Mouse (Mus musculus) bone marrow macrophage, adult 2 months (primary cell): ENCODE measurements around the gene Rbp1. TPM values are rescaled to one million over a fixed set of nuclear protein-coding genes. Genes with fewer than 3 reads are reported as not detected.

Source experiments
- H3K27ac ChIP-seq: 2 replicates; pipeline ENCODE4 v1.5.1; 2012; ENCODE audit warnings: low read depth, low read length; ENCODE audit not compliant: insufficient read depth
- H3K4me1 ChIP-seq: 2 replicates; pipeline ENCODE4 v1.6.1; 2012; ENCODE audit warnings: low read length; ENCODE audit not compliant: control insufficient read depth, insufficient read depth
- H3K4me3 ChIP-seq: 2 replicates; pipeline ENCODE4 v1.5.1; 2012; ENCODE audit warnings: mild to moderate bottlenecking, low read length, moderate library complexity; ENCODE audit not compliant: insufficient read depth
- CTCF ChIP-seq: IDR thresholded peaks from 2 replicates; pipeline ENCODE4 v1.5.1; 2012; ENCODE audit warnings: low read depth, mild to moderate bottlenecking, low read length, moderate library complexity
- POLR2A ChIP-seq: IDR thresholded peaks from 2 replicates; pipeline ENCODE4 v1.6.1; 2012; ENCODE audit warnings: mild to moderate bottlenecking, low read depth, low read length, borderline replicate concordance
- polyA plus RNA-seq: library from polyadenylated mRNA; stranded (reverse); fragments of >200 nt; gene quantifications from 2 replicates; pipeline ENCODE4 v1.2.4, GENCODE M21; 2012; ENCODE audit not compliant: missing spikeins, insufficient read depth, insufficient read length

Gene Rbp1
- polyA plus RNA-seq, 1 experiment = 0.35 TPM

DNA sequence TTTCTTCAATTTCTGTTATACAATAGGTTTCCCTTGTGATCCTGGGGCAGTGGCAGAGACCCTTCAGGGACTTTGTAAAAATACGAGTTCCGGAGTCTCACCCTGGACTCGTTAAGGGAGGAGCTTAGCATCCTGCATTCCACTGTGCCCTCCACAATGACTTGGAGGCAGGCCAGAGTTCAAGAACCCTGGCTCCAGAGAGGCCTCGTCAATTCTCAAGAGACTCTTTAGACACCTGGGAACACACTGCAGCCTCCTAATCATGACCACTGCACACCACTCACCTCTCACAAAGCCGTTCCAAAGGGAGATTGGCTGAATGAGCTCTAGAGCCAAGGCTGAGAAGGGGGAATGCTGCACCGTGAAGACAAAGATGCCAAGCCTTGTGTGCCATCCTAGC, 64.5 kb downstream of the Rbp1 start:
- Histone ChIP-seq H3K4me3 (no peak overlapping the region), H3K27ac (no peak overlapping the region), H3K4me1 (no peaks in the 10 kb centered on the region)
- TF ChIP-seq CTCF = no peak
- TF ChIP-seq POLR2A = no peak

- no peak overlapping the region for H3K27ac ChIP-seq
These were observed 66.8 kb downstream of the Rbp1 start for GRCm38 (mm10) chr9:98489532-98489931.

DNA sequence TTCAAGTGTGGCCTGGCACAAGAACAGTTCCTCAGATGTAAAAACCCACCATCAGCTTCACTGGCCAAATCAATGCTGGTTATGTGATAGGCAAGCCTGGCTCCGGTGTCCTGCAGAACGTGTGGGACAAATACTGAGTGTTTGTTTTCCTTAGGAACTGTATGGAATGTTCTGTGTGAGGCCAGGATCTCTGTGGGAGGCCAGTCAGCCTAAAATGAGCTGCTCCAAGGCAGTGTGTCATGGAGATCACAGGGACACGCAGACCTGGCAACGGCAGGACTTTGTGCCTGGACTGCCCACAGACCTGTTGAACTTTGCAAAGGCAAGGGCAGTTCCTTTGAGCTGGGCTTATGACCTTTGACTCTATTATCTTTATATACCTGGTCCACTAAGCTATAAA, 67.4 kb downstream of the Rbp1 start:
- TF ChIP-seq POLR2A (no peak), CTCF (no peak)
- Histone ChIP-seq H3K27ac (no peak overlapping the region), H3K4me1 (no peaks in the 10 kb centered on the region), H3K4me3 (no peak overlapping the region)

More at GRCm38 (mm10) chr9:98489532-98489931, 66.8 kb downstream of the Rbp1 start:
- TF ChIP-seq POLR2A = no peak
- TF ChIP-seq CTCF = no peak
- Histone ChIP-seq H3K4me3 (no peak overlapping the region), H3K4me1 (no peaks in the 10 kb centered on the region)

GRCm38 (mm10) chr9:98491071-98491470, 68.3 kb downstream of the Rbp1 start:
- no peak overlapping the region for H3K27ac ChIP-seq
- no peak for TF ChIP-seq CTCF
- H3K4me3 ChIP-seq = no peak overlapping the region
- H3K4me1 ChIP-seq = no peaks in the 10 kb centered on the region

DNA sequence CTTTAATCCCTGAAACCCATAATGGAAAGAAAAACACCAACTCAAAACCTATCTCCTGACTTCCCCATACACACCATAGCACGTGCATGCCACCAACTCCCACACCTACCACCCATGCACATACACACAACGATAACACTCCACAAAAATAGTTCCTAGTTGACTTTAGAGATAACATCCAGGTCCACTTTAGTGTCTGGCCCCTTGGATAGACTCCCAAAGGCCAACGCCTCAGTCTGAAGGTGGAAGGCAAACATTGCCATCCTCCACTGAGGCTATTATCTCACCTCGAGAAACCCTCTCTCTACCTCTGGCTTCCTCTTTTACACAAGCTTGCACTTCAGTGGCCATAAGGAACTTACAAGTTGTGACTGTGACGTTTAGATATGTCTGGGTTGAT, 69.5 kb downstream of the Rbp1 start:
- no peak overlapping the region for H3K27ac ChIP-seq
- TF ChIP-seq POLR2A (no peak), CTCF (no peak)
- no peaks in the 10 kb centered on the region for H3K4me1 ChIP-seq
- H3K4me3 ChIP-seq = no peak overlapping the region

- no peak overlapping the region for H3K27ac ChIP-seq
- TF ChIP-seq CTCF (no peak), POLR2A (no peak)
- H3K4me1 ChIP-seq = no peaks in the 10 kb centered on the region
- H3K4me3 ChIP-seq = no peak overlapping the region
These were observed 70.1 kb downstream of the Rbp1 start for GRCm38 (mm10) chr9:98492821-98493220.

Other genes with a start within 250 kb of the Rbp1 start
- 11.0 and 11.9 TPM in 2 replicates for gene Nmnat3, start 135.5 kb upstream of the Rbp1 start, polyA plus RNA-seq
- gene Rbp2, start 63.2 kb downstream of the Rbp1 start, polyA plus RNA-seq = not detected in 2 replicates
- 85.7 and 93.6 TPM in 2 replicates for gene Copb2, start 140.8 kb downstream of the Rbp1 start, polyA plus RNA-seq
- gene Mrps22, start 178.7 kb downstream of the Rbp1 start, polyA plus RNA-seq = 12.9 and 14.1 TPM in 2 replicates